Mouse (Mus musculus) fibroblast of lung, adult 2 months (primary cell): ENCODE results near the gene Hadha.

ENCODE experiments used
- DNase-seq: peaks from one replicate; pipeline ENCODE4 v3.0.0-alpha.2; 2011; ENCODE audit warnings: low read depth

Hadha gene

GRCm38 (mm10) chr5:30111771-30112170 lies 43.2 kb downstream of the Hadha start:
- DNase-seq: no peak

GRCm38 (mm10) chr5:30111126-30111525 lies 43.8 kb downstream of the Hadha start:
- no peak for DNase-seq

- no peak for DNase-seq
These were observed 44.4 kb downstream of the Hadha start for GRCm38 (mm10) chr5:30110371-30111060.

- DNase-seq: no peak
These were observed 45.1 kb downstream of the Hadha start for GRCm38 (mm10) chr5:30109899-30110298.

GRCm38 (mm10) chr5:30108233-30108632 lies 46.7 kb downstream of the Hadha start:
- no peak for DNase-seq

- DNase-seq: no peak
These were observed 47.3 kb downstream of the Hadha start for GRCm38 (mm10) chr5:30107611-30108041.

- no peak for DNase-seq
These were observed 47.8 kb downstream of the Hadha start for GRCm38 (mm10) chr5:30107186-30107585.

GRCm38 (mm10) chr5:30106756-30107155 lies 48.2 kb downstream of the Hadha start:
- DNase-seq: no peak

- no peak for DNase-seq
These were observed 49.2 kb downstream of the Hadha start, which contains the start of gene 3110082J24Rik for GRCm38 (mm10) chr5:30105668-30106300. 3110082J24Rik (minus strand) TSS chr5:30106086.

- DNase-seq: no peak
These were observed 49.9 kb downstream of the Hadha start, which contains the start of gene Garem2 for GRCm38 (mm10) chr5:30104841-30105667. Garem2 (plus strand) TSS chr5:30105161.

GRCm38 (mm10) chr5:30104339-30104738 lies 50.6 kb downstream of the Hadha start:
- no peak for DNase-seq

GRCm38 (mm10) chr5:30103340-30103739 lies 51.6 kb downstream of the Hadha start:
- DNase-seq: no peak

- no peak for DNase-seq
These were observed 56.7 kb downstream of the Hadha start for GRCm38 (mm10) chr5:30098260-30098659.

GRCm38 (mm10) chr5:30095731-30096130 lies 59.2 kb downstream of the Hadha start:
- DNase-seq: peak; percentile 52

GRCm38 (mm10) chr5:30094399-30094798 lies 60.6 kb downstream of the Hadha start:
- no peak for DNase-seq

- no peak for DNase-seq
These were observed 62.3 kb downstream of the Hadha start for GRCm38 (mm10) chr5:30092701-30093100.

- peak; percentile 47 for DNase-seq
These were observed 81.8 kb downstream of the Hadha start, which contains the start of gene Tyms for GRCm38 (mm10) chr5:30072825-30073821. Tyms (minus strand) TSS chr5:30073617.

- DNase-seq: no peak
These were observed 82.6 kb downstream of the Hadha start for GRCm38 (mm10) chr5:30072377-30072776.

GRCm38 (mm10) chr5:30071677-30072076 lies 83.3 kb downstream of the Hadha start:
- DNase-seq: no peak
